Mouse (Mus musculus) stomach, embryonic 16.5 days (tissue): Measurements from ENCODE around the gene Fam120b. TPM values are rescaled to one million over a fixed set of nuclear protein-coding genes. Genes with fewer than 3 reads are reported as not detected.

Experiments used
- ATAC-seq: fragments of 200-750 bp; cut with Nextera tagmentation; 2 replicates; pipeline ENCODE4 v1.8.0; 2017; ENCODE audit warnings: moderate number of reproducible peaks, moderate TSS enrichment; ENCODE audit not compliant: insufficient read depth, low FRiP score
- H3K27ac ChIP-seq: fragments of 300-500 bp; sonication (generic); 2 replicates; pipeline ENCODE4 v1.5.1; 2014; ENCODE audit warnings: low read length
- H3K27me3 ChIP-seq: fragments of 300-500 bp; sonication (generic); 2 replicates; pipeline ENCODE4 v1.6.1; 2014; ENCODE audit warnings: low read length, control low read depth, mixed read lengths; ENCODE audit not compliant: control insufficient read depth, insufficient read depth
- H3K36me3 ChIP-seq: fragments of 300-500 bp; sonication (generic); 2 replicates; pipeline ENCODE4 v1.6.1; 2014; ENCODE audit warnings: low read length; ENCODE audit not compliant: control insufficient read depth, insufficient read depth
- H3K4me1 ChIP-seq: fragments of 300-500 bp; sonication (generic); 2 replicates; pipeline ENCODE4 v1.6.1; 2014; ENCODE audit warnings: low read length, control low read depth, mixed read lengths; ENCODE audit not compliant: control insufficient read depth, insufficient read depth
- H3K4me2 ChIP-seq: fragments of 300-500 bp; sonication (generic); 2 replicates; pipeline ENCODE4 v1.6.1; 2014; ENCODE audit warnings: low read depth, low read length, mixed read lengths
- H3K4me3 ChIP-seq: fragments of 300-500 bp; sonication (generic); replicated peaks from 2 replicates; pipeline ENCODE4 v1.5.1; 2014; ENCODE audit warnings: mild to moderate bottlenecking, low read length
- H3K9ac ChIP-seq: fragments of 300-500 bp; sonication (generic); 2 replicates; pipeline ENCODE4 v1.6.1; 2014; ENCODE audit warnings: low read length
- H3K9me3 ChIP-seq: fragments of 300-500 bp; sonication (generic); replicated peaks from 2 replicates; pipeline ENCODE4 v1.6.1; 2016; ENCODE audit warnings: low read length, control low read depth; ENCODE audit not compliant: control insufficient read depth
- WGBS: fragments of 180-500 bp; shearing (Covaris S2); extraction: QIAGEN DNeasy Blood & Tissue Kit; methylation state at CpG from one replicate; pipeline ENCODE4 v1.1.7; 2014; 5-methylcytosine and 5-hydroxymethylcytosine counted together
- polyA plus RNA-seq: library from polyadenylated mRNA; unstranded; fragments of >200 nt; fragmentation: Nextera tagmentation; extraction: Ambion mirVana; gene quantifications from 2 replicates; pipeline ENCODE4 v1.2.1, GENCODE M21; 2015

The Fam120b gene
- polyA plus RNA-seq: 27.8 and 28.8 TPM in 2 replicates

DNA sequence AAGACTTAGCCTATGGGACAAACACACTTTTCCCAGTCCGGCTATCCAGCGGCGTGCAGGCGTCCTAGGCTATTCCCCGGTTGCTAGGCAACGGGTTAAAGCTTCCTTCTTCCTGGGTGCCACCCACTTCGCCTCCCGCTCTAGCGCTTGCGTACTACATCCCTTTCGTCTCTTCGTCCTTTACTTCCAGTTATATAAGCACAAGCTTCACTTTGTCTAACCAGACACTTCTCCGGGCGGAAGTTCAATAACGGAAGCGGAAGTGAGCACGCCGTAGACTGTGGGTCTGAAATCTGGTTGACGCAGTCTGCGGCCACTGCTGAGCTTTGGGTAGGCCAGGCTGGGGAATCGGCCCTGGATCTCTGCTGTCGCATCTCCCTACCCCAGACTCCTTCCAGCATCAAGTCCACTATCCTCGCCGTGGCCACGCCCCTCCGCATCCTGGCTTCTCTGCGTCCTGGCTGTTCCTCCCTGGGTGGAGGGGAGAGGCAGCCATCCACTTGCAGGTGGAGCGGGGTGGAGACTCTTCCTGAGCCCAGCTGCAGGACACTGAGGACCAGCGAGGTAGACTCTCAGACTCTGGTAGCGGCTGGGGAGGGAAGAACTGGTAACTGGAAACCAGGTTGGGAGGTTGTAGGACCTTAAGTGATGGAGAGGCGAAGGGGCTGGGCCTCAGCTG is at the start of gene Fam120b:
Gene Fam120b, plus strand, starts transcription at position 206 of the 679 bp plus-strand sequence.
- Histone ChIP-seq H3K4me3 (peak within 1 kb of the TSS; percentile 56), H3K4me2 (peak within 1 kb of the TSS; percentile 76), H3K9me3 (no peaks in the 10 kb centered on the region), H3K27ac (peak within 1 kb of the TSS; percentile 59), H3K4me1 (peaks cover 12% of the 10 kb centered on the region), H3K27me3 (no peaks in the 10 kb centered on the region), H3K9ac (peak within 1 kb of the TSS; percentile 74), H3K36me3 (no peaks in the 10 kb centered on the region)
- peak; percentile 97 for ATAC-seq
- under 1% methylated on average over 31 of the region's 31 CpGs for WGBS

GRCm38 (mm10) chr17:15350152-15350551 is 45.9 kb upstream of the Fam120b start:
- no peaks in the 10 kb centered on the region for H3K4me1 ChIP-seq
- ATAC-seq: no peak
- H3K4me2 ChIP-seq: no peak overlapping the region
- 63% methylated on average over 2 of the region's 2 CpGs for WGBS
- no peaks in the 10 kb centered on the region for H3K9me3 ChIP-seq
- no peaks in the 10 kb centered on the region for H3K27me3 ChIP-seq
- H3K36me3 ChIP-seq: no peaks in the 10 kb centered on the region
- no peak overlapping the region for H3K9ac ChIP-seq
- no peak overlapping the region for H3K27ac ChIP-seq
- no peak overlapping the region for H3K4me3 ChIP-seq

GRCm38 (mm10) chr17:15352869-15353610 is 43.0 kb upstream of the Fam120b start:
- Histone ChIP-seq H3K9me3 (no peaks in the 10 kb centered on the region), H3K9ac (no peak overlapping the region), H3K36me3 (no peaks in the 10 kb centered on the region), H3K4me3 (no peak overlapping the region), H3K27me3 (no peaks in the 10 kb centered on the region), H3K27ac (no peak overlapping the region), H3K4me2 (no peak overlapping the region), H3K4me1 (no peaks in the 10 kb centered on the region)
- WGBS: 58% methylated on average over 10 of the region's 10 CpGs
- no peak for ATAC-seq

DNA sequence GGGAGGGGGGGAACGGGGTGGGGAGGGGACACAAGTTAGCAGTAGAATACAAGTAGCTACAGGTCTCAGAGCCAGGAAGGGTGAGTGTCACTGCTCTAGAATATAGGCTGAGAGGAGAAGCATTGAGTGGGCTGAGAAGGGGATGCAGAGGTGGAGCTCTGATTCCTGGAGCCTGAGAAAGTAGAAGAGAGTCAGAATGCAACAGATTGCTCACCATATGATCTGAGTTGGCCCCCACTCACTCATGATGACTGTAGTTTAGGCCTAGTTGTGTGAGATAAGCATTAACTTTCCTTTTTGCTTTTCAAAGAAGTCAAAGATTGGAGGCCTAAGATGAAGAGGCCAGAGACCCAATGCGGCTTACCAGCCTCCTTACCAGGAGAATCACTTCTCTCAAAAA is 42.0 kb upstream of the Fam120b start:
- Histone ChIP-seq H3K27ac (no peak overlapping the region), H3K4me1 (no peaks in the 10 kb centered on the region), H3K9me3 (no peaks in the 10 kb centered on the region), H3K9ac (no peak overlapping the region), H3K4me3 (no peak overlapping the region), H3K27me3 (no peaks in the 10 kb centered on the region), H3K4me2 (no peak overlapping the region), H3K36me3 (no peaks in the 10 kb centered on the region)
- 78% methylated on average over 2 of the region's 2 CpGs for WGBS
- no peak for ATAC-seq

DNA sequence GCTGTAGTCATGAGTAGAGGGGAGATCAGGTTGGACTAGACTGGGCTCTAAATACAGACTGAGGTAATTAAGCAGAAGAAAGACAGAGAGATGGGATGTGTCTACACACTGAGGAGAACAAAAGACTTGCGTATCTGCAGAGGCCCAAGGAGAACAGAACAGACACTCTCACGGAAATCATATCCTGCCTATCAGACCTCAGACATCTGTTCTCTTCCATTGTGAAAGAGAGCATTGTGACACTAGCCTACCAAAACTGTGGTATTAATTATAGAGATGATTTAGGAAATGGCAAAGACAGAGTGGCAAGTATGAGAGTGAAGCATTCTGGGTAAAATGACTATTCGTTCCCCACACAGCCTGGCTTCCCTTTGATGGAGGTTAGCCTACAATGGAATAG is 40.9 kb upstream of the Fam120b start:
- Histone ChIP-seq H3K4me1 (no peaks in the 10 kb centered on the region), H3K36me3 (no peaks in the 10 kb centered on the region), H3K9me3 (no peaks in the 10 kb centered on the region), H3K9ac (no peak overlapping the region), H3K27me3 (no peaks in the 10 kb centered on the region), H3K27ac (no peak overlapping the region), H3K4me3 (no peak overlapping the region), H3K4me2 (no peak overlapping the region)
- WGBS: 92% methylated on average over 3 of the region's 3 CpGs
- ATAC-seq: no peak

GRCm38 (mm10) chr17:15356526-15356925 is 39.5 kb upstream of the Fam120b start:
- no peak overlapping the region for H3K9ac ChIP-seq
- H3K27ac ChIP-seq: no peak overlapping the region
- H3K9me3 ChIP-seq: no peaks in the 10 kb centered on the region
- no peaks in the 10 kb centered on the region for H3K4me1 ChIP-seq
- WGBS: 65% methylated on average over 5 of the region's 5 CpGs
- no peak for ATAC-seq
- no peak overlapping the region for H3K4me3 ChIP-seq
- H3K27me3 ChIP-seq: no peaks in the 10 kb centered on the region
- H3K36me3 ChIP-seq: no peaks in the 10 kb centered on the region
- H3K4me2 ChIP-seq: no peak overlapping the region

DNA sequence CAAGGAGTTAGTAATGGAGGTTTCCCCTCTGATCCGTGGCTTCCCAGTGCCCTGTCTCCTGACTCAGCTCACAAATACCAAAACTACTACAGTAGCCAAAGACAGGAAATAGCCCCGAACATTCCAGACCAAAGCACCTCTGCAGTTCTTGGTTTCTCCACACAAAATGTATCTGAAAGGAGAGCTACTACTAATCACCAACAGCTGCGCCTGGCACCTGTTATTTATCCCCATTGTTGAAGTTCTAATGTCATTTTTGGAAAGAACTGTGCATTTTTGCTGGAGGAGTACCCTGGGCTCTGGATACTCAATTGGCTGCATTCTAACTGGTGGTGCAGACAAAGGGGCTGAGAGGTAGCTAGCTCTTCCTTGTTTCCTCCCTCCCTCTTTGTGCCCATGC is 38.9 kb upstream of the Fam120b start:
- Histone ChIP-seq H3K27ac (no peak overlapping the region), H3K4me2 (no peak overlapping the region), H3K9ac (no peak overlapping the region), H3K4me3 (no peak overlapping the region), H3K36me3 (no peaks in the 10 kb centered on the region), H3K9me3 (no peaks in the 10 kb centered on the region), H3K27me3 (no peaks in the 10 kb centered on the region), H3K4me1 (no peaks in the 10 kb centered on the region)
- ATAC-seq: no peak
- WGBS: 61% methylated on average over 3 of the region's 3 CpGs

- no peaks in the 10 kb centered on the region for H3K27me3 ChIP-seq
- H3K4me3 ChIP-seq: no peak overlapping the region
- H3K36me3 ChIP-seq: no peaks in the 10 kb centered on the region; the same call in 1 of the 2 replicates
- no peak overlapping the region for H3K9ac ChIP-seq
- no peaks in the 10 kb centered on the region for H3K4me1 ChIP-seq
- no peaks in the 10 kb centered on the region for H3K9me3 ChIP-seq
- no peak overlapping the region for H3K27ac ChIP-seq
- no peak for ATAC-seq
- H3K4me2 ChIP-seq: no peak overlapping the region
- WGBS: 48% methylated on average over 3 of the region's 3 CpGs
These were observed 32.3 kb upstream of the Fam120b start for GRCm38 (mm10) chr17:15363656-15364055.

DNA sequence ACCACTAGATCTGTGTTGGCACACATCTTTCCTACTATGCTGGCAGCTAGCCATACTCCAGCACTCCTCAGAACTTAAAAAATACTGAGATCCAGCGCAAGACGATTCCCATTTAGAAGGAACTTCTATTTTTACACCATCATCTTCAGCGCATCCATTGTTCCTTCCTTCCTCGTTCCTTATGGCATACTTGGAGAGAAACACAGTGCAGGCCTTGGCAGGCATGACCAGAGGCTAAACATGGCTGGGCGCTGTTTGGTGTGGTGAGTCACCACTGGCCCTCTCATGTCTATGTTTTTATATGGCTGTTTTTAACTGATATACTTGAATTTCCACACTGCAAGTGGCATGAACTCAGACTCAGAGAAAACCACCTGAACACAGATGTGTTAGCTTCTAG is 30.4 kb upstream of the Fam120b start:
- 0 out of 2 replicates have a peak, but pooled peaks have one; percentile 62 for ATAC-seq
- Histone ChIP-seq H3K4me2 (no peak overlapping the region), H3K27ac (no peak overlapping the region), H3K9me3 (no peaks in the 10 kb centered on the region), H3K9ac (no peak overlapping the region), H3K36me3 (no peaks in the 10 kb centered on the region; the same call in 1 of the 2 replicates), H3K4me3 (no peak overlapping the region), H3K27me3 (no peaks in the 10 kb centered on the region), H3K4me1 (no peaks in the 10 kb centered on the region)
- 58% methylated on average over 5 of the region's 5 CpGs for WGBS
